Mouse (Mus musculus) telencephalon, adult 2 months (tissue): ENCODE results near the gene Vmn2r84.
"Not testable (repeated sequence)": the region's sequence is repeated elsewhere in the genome, so short reads cannot be mapped to it uniquely, and the experiment has no call there.

Experiments used
- DNase-seq: peaks from one replicate; pipeline ENCODE4 v3.0.0-alpha.2; 2011; ENCODE audit warnings: low read depth, low spot score

The Vmn2r84 gene

GRCm38 (mm10) chr10:130394232-130394631 lies at the start of gene Vmn2r84:
Gene Vmn2r84 (minus strand): TSS chr10:130394332.
- DNase-seq = no peak

GRCm38 (mm10) chr10:130434185-130434898 lies 40.2 kb upstream of the Vmn2r84 start:
- DNase-seq = not testable (repeated sequence)

DNA sequence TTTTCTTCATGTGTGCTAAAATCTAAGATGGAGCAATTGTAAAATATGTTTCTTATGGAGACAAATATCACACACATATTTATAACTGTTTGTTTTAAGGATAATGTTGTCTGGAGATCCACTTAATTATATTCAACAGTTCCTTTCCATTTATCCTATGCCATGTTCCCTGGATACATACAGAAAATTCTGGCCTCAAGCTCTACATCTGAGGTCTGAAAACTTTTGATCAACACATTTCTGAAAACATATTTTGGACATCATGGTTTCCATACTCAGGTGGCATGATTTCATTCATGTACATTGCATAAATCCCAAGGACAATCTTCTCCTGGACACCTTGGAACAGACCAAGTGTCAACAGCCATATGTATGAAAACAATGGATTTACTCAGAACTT lies 35.5 kb upstream of the Vmn2r84 start, which contains the start of gene Vmn2r85:
Vmn2r85 (minus strand) TSS at position 101 of the 400 bp plus-strand sequence.
- not testable (repeated sequence) for DNase-seq

GRCm38 (mm10) chr10:130422368-130422767 lies 28.2 kb upstream of the Vmn2r84 start:
- not testable (repeated sequence) for DNase-seq

DNA sequence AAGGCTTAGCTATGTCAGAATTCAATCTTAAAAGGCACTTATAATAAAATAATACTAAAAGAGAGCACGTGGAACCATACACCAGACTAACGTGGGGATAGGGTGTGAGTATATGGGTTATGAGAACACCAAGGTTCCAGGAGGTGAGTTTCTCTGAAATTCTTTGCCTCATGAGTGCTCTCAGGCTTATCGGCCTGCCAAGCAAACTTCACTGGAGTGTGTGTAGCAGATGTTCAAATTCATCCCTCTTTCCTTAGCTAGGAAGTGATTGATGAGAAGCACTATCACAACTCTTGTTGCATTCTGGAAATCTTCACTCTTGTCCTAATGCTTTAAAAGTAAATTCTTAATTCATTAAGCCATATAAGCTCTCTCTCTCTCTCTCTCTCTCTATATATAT lies 26.3 kb upstream of the Vmn2r84 start:
- no peak for DNase-seq

DNA sequence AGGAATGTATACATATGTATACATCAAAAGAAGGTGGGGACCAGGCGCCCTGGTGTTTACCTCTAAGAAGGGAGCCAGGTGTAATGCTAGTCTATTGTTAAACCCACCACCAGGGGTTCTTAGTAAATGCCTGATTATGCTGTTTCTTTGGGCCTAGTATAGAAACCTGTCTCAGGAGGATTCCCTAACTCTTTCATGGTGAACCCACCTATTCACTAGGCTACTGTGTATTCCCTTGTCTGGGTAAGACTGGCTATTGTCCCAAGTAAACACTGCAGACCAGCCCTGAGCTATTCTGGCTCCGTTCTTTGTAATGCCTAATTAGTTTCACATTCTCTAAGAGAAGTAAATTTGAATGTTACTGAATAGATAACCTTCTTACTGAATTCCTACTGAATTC lies 25.8 kb upstream of the Vmn2r84 start:
- DNase-seq = not testable (repeated sequence)

DNA sequence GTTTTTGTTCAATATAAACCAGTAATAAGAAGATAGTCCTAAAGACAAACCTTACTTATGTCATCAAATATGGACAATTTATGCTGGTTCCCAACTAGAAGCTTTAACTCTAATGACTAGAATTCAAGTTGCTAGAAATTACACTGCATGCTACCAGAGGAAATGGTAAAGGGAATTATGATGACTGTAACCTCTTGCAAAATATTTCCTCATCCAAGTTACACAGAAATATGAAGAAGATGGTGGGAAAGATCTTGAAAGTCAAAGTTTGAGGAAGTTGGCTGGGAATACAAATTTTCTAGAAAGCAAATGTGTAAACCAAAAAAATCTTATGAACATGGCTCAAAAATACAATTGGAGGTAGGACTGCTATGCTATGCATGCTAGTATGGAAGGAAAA lies 22.2 kb upstream of the Vmn2r84 start:
- DNase-seq = not testable (repeated sequence)

DNA sequence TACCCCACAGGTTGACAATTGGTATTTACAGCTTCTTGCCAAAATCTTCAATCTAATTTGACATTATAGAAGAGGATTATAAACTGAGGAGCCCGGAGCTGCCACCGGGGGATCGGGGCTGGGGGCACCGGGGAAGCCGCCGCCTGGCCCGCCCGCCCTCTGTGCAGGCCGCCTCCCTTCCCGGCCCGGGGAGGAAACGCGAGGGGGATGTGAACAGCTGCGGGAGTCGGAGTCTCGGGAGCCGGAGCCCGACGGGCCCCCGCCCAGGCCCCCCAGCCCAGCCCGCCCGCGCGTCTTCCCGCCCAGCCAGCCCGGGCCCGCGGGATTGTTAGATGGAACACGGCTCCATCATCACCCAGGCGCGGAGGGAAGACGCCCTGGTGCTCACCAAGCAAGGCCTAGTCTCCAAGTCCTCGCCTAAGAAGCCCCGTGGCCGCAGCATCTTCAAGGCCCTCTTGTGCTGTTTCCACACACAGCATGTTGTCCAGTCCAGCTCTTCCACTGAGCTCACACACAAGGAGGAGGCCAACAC lies 18.1 kb upstream of the Vmn2r84 start:
- DNase-seq = not testable (repeated sequence)

- no peak for DNase-seq
These were observed 19.0 kb downstream of the Vmn2r84 start for GRCm38 (mm10) chr10:130375145-130375544.

DNA sequence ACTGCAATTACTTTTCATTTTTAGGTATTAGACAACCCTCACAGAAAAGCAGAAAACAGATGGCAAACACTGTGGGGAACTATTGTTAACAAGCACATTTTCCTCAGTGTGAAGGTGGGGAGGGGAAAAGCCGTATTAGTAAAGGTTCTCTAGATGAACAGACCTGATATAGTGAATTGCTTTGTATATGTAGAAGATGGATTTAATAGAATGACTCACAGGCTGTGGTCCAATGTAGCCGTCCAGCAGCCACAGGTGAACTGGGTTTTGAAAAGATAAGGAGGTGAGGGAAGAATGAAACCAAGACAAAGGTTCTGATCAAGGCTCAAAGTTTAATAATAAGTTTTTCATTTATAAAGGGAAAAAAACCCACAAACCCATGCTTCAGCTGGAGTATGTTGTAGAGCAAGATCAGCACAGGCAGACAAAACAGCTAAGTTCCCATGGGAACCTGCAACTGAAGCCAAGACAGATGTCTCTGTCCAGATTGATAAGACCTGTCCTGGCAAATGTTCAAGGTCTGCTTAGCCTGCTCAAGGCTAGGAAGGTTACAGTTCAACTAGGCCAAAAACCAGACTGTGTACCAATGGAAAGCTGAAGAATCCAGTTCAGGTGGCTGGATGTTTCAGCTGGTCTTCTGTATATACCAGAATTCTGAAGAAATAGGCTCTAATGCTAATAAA lies 21.5 kb downstream of the Vmn2r84 start:
- DNase-seq = no peak

DNA sequence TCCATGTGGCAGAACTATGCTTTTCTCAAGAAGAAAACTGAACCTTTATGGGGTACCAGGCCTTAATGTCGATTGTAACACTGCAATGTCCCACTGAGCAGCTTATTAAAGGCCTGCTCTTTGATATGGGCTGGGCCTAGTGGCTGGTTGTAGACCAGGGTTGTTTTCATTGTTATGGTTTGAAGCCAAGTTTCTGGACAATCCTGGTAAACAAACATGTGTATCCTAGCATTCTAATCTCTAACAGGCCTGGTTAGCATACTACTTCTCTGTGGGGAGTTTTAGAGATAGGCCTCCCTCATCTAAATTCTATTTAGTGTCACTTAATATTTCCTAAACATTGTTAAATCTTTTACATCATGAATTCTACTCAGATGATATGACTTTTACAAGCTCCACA lies 22.5 kb downstream of the Vmn2r84 start:
- DNase-seq = no peak

GRCm38 (mm10) chr10:130370005-130370682 lies 24.0 kb downstream of the Vmn2r84 start:
- DNase-seq = no peak

- DNase-seq = no peak
These were observed 25.7 kb downstream of the Vmn2r84 start for GRCm38 (mm10) chr10:130368384-130368783.

- DNase-seq = no peak
These were observed 29.4 kb downstream of the Vmn2r84 start for GRCm38 (mm10) chr10:130364766-130365165.

DNA sequence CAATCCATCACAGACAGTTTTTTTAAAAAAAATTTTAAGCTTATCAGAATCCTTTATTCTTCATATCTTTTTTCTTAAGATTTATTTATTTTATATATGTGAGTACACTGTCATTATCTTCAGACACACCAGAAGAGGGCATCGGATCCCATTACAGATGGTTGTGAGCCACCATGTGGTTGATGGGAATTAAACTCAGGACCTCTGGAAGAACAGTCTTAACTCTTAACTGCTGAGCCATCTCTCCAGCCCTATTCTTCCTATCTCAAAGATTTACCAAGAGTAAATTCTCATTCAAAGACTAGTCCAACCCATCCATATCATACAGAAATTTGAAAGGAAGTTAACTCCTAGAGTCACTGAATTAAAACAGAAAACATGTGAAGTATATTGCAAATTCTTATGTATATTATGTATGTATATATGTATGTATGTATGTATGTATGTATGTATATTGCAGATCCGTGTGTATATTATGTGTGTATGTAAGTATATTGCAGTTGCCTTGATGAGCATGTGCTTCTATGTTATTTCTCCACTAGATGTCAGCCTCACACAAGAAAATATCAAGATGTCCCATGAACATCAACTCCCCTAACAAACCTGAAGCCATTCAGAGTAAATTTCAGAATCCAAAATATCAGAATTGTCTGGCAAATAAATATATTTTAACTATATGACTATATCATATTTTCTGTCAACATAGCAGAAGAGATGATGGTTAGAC lies 30.5 kb downstream of the Vmn2r84 start:
- DNase-seq = peak; percentile 19

DNA sequence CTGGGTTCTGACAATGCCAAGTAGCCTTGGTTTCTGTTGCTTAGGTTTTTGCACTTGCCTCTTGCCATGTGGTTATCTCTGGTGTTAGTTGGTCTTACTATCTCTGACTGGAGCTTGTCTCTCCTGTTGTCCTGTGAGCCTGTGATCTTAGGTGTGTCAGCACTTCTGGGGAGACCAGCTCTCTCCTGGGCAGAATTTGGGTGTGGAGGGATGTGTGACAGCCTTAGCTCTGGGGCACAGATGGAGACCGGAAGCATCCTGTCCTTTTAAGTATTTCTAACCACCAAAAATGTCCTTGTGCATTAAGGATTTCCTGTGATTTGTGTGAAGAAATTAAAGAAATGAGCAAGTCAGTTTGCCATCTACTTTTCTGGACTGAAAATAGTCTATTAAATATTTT lies 50.1 kb downstream of the Vmn2r84 start:
- no peak for DNase-seq

DNA sequence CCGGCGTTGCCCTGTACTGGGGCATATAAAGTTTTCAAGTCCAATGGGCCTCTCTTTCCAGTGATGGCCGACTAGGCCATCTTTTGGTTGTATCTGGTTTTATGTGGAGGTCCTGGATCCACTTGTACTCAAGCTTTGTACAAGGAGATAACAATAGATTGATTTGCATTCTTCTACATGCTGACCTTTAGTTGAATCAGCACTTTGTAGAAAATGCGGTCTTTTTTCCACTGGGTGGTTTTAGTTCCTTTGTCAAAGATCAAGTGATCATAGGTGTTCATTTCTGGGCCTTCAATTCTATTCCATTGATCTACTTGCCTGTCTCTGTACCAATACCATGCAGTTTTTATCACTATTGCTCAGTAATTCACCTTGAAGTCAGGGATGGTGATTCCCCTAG lies 54.1 kb downstream of the Vmn2r84 start:
- not testable (repeated sequence) for DNase-seq

GRCm38 (mm10) chr10:130337581-130337980 lies 56.6 kb downstream of the Vmn2r84 start:
- no peak for DNase-seq

- DNase-seq = no peak
These were observed 57.7 kb downstream of the Vmn2r84 start for GRCm38 (mm10) chr10:130336385-130336784.

DNA sequence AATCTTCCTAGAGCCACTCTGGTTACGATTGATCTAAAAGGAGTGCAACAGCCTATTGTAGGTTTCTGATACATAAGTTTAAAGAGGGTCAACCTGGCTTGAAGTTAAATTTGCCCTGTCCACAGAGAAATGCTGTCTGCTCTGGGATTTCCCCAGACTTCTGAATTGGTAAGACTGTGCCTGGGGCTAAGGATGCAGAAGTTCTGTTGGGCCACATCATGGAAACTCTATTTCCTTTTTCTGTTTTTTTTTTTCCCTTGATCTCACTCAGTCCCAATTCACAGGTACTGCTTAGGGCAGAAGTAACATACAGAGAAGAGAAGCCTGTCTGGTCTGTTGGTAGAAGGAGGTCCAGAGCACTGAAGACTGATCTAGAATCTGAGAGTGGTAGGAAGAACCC lies 63.4 kb downstream of the Vmn2r84 start:
- no peak for DNase-seq
